Mouse (Mus musculus) cerebellum, postnatal 36 days (tissue): ENCODE data around the gene Sdhaf4.
"Not testable (repeated sequence)": the region's sequence is repeated elsewhere in the genome, so short reads cannot be mapped to it uniquely, and the experiment has no call there.

Experiments
- DNase-seq, 2 experiments: peaks; one replicate each; pipeline ENCODE4 v3.0.0; 2021 to 2022; ENCODE audit warnings: mixed read lengths in 2 of 2

Gene Sdhaf4

DNA sequence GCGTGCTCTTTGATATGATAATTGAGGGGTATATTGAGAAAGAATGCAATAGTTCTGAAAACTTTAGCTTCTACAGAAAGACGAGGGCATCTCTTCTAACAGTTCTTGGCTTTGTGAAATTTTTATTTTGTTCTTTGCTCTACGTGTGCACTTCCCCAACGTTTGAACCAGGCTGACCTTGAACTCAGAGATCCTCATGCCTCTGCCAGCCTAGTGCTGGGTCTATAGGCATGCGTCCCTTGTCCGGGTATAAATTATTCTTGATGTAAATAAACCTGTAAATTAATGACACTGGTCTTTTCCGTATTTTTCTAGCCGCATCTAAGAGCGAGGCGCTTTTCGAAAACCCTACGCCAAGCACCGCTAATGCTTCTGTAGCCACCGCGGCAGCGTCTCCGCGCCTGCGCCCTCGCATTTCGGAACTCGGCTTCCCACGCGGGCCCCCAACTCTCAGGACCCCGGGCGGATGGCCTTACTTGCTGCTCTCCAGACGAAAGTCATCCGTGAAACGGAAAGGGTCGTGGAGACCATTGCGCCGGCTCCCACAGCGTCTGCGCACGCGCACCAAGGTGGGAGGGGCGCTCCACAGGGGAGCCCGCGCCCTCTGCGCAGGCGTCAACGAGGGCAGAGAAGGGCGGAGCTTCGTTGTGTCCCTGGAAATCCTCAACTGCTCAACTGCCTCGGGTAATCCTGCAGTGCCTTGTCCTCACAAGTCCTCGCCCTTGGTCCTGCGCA, at the start of gene Sdhaf4:
Gene Sdhaf4 (minus strand): TSS at position 587 of the 735 bp plus-strand sequence.
- DNase-seq, result peak; percentile 89

DNA sequence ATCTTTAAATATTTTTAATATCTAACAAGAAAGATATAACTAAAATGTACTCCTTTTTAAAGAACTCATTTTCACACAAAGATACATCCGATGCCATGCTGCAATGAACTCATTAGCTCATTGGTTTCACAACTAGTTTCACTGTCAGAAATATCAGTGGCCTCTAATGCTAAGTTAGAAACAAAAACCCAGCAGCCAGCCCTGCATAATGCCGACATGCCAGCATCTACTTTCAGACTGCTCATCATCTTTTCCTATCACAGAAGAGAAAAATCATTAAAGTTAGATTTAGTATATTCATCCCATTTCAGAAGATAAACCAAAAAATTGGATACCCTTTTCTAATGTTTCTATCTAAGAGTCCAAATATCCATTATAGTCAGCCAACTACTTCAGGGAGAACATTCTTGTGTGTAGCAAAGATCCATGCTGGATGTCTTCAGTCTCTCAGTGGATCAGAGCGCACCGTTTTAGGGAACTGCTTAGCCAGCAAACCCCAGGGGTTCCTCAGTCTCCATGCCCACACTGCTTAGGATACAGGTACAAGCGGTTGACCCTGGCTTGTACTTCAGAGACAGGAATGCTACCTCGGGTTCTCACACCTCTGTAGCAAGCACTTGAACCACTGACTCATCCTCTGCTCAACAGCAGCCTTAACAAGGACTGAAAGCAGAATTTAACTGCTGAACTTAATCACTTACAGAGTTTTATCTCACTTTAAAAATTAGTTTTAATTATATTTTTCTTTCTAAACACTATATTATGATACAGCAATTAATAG, 41.5 kb upstream of the Sdhaf4 start:
- DNase-seq, result peak; percentile 7 to 16

DNA sequence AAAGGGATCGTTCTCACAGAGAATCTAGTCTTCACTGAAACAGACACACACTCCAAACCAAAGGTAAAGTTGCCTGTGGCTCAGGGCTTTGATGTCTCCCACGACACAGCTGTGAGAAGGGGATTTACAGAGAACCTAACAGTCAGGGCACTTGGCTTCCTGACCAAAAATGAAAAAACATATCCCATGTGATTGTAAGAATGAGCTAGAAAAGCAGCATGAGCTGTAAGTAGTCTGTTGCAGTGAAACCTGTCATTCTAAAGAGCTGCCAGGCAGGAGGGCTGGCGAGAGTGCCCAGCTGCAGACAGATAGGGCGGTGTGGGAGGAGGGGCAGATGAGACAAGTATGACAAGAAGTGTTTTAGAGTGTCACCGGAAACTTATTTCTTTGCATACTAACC, 40.2 kb upstream of the Sdhaf4 start:
- no peak for DNase-seq

DNA sequence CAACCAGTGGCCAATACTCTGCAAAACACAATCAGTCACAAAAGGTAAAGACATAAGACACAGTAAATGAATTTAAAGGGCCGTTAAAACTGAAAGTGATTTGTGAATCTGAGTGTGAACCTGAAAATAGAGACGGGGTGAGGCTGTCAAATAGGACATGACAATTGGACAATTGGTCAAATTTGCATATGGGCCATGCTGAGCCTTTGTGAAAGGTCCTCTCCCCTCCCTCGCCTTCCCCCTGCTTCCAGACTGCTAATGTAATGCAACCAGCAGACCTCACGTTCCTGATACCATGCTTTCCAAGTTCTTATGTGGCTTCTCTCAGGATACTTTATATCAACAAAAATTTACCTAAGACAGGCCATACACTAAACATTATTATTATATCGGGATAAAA, 37.6 kb upstream of the Sdhaf4 start:
- DNase-seq, result no peak

DNA sequence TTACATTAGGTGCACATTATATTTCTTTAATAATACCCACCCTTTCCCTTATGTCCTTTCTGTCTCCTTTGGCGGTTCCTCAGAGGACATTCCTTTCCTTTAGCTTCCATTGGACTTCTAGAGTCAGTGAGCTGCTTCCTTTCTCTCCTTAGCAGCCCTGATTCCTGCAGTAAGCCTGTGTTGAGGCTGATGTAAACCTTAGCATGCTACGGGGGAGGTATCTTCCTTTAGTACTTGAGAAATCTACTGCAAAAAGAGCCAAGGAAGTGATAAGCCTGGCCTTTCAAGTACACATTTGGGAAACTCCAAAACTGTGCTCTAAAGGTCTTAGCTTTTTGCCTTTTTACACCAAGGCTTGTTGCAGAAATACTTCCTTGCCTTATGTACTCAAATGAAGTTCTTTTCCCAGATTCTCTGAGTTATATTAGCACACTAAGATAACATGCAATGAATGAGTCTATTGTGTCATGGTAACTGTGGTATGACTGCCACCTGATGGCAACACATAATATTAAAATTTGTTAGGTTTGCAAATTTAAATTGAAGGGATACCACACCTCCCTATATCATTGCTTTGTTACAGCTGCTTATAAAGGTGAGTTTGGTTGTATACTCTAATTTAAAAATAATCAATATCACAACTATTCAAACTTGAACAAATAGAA, 28.4 kb upstream of the Sdhaf4 start:
- no peak for DNase-seq

DNA sequence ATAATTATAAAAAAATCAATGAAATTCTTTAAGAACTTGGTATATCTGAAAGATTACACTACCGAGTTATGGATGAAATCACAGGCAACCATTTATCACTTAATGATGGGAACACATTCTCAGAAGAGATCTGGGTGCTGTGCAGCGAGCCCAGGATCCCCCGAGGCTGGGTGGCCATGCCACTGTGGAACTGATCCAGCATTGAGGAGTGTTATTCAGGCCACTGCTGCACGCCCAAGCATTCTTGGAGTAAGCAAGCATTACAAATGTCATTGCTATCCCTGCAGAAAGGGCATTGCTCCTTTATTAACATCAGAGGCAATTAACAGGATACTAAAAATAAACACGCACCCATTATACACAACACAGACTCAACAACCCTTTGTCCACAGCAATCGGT, 5.4 kb upstream of the Sdhaf4 start:
- no peak for DNase-seq

DNA sequence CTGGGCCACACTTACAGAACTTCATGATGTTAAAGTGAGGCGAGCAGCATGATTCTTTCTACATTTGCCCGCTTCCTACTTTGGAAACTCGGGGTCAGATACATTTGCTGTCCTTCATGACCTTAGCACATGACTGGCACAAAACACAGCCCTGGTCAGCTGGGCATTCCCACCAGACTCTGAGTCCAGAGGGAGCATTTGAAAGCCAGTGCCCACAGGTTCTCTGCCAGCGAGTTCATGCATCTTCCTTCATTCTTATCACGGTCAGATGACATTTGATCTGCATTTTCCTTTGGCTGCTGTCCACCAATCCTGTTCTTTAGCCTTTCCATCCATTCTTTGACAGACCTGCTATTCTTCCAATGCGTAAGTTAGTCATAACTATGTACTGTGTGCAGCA, 4.6 kb upstream of the Sdhaf4 start:
- no peak for DNase-seq

DNA sequence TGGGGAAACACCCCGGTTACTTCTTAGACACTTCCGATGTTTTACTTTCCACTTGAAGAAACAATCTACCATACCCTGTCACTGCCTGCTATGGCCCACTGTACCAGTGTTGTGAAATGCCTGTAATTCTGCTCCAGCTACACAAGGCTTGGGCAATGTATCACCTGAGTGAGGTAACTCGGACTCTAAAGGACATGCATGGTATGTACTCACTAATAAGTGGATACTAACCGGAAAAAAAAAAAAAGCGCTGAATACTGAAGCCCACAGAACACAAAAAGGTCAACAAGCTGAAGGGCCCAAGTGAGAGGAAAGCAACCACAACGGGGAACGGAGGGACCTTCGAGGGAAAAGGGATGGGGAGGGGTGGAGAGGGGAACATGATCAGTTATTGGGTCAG, 2.2 kb upstream of the Sdhaf4 start:
- DNase-seq, result no peak

DNA sequence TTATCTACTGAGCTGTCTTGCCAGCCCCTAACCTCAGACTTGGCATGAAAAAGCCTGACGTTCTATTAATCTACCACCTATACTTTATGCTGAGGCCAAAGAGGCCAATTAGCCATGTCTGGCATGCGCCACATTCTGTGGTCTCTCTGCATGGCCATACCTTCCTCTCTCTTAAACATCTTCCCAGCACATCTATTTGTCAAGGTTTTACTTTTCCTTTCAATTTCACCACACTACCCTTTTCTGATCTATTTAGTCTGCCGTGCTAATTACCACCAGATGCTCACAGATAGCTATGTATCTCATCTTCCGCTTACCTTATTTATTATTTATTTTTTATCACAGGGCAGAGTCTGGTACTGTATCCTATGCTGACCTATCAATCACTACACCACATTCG, 6.1 kb downstream of the Sdhaf4 start:
- DNase-seq, result no peak

DNA sequence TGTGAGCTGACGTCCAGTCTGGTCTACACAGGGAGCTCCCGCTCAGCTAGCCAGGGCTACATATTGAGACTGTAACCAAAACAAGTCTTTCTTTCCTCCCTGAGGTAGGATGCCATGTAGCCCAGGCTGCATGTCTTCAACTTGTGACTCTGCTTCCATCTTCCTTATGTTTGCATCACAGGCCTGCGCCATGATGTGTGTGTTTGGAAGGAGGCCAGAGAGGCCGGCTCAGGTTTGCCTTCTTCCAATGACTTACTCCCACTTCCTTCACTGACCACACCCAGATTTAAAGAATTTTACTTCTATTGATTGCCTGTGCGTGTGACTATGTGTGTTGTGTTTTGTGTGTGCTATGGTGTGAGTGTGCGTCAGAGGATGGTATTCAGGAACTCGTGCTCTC, 6.6 kb downstream of the Sdhaf4 start:
- no peak for DNase-seq

DNA sequence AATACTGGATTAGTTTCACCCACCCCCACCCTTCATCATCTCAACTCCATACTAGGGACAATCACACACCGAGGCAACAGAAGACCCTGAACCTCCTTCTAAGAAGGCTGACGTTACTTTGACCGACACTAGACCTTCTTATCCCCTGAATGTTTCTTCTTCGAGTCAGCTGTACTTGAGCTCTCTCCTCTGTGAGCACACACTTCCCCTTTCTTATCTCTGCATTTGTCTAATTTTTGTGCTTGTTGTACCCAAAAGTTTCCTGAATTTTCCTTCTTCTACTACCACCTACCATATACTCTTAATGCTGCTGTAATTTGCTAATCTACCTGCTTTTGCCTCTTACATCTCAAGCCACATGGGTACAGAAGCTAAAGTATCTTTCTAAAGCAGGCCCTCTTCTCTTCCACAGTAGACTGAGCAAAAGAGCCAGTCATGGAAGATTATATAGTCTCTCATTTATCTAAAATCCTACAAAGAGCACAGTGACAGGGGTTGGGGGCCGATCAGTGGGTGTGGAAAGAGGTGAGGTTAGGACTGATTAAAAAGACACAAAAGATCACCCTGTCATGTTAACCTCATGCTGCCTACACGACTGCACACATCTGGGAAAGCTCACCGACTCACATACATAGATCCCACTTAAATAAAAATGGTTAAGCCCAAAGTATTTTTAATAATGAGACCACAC, 7.2 kb downstream of the Sdhaf4 start:
- no peak for DNase-seq

DNA sequence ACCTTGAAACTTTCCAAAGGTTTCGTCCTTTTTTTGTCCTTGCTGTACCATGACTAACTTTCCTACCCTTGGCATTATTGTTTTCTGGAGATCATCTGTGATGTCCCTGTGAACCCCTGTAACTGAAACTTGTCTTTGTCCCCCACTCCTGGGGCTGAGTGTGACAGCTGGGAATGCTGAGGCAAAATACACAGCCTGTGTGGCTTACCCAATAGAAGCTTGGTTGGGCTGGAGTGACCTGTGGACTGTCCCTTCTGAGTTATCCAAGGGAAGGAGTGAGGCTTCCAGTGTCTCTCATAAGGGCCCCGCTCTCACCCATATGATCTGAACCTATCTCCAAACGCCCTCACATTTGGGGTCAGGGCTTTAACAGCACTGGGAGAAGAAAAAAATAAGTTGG, 8.0 kb downstream of the Sdhaf4 start:
- DNase-seq, result no peak

DNA sequence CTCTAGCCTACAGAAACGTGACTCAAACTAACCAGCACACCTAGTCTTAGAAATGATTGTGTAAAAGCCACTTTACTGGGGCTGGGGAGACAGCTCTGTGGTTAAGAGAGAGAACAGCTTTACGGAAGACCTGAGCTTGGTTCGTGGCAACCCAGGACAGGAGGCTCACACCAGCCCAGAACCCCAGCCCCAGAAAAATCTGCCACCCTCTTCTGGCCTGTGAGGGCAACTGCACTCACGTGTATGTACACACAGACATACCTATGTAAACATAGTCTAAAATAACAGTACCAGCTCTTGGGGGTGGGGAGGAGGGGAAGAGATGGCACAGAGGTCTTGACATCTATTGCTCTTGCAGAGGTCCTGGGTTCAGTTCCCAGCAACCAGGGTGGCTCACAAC, 10.0 kb downstream of the Sdhaf4 start:
- no peak for DNase-seq

DNA sequence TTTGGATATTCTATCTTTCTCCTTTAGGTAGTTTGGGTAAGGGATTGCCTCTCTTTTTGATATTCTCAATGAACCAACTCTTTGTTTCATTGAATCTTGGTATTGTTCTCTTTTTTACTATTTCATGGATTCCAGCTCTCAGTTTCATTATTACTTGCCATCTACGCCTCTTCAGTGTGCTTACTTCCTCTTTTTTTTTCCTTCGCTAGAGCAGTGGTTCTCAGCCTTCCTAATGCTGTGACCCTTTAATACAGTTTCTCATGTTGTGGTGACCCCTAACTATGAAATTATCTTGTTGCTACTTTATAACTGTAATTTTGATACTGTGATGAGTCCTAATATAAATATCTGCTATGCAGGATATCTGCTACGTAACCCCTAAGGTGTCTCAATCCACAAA, 22.3 kb downstream of the Sdhaf4 start:
- no peak for DNase-seq

DNA sequence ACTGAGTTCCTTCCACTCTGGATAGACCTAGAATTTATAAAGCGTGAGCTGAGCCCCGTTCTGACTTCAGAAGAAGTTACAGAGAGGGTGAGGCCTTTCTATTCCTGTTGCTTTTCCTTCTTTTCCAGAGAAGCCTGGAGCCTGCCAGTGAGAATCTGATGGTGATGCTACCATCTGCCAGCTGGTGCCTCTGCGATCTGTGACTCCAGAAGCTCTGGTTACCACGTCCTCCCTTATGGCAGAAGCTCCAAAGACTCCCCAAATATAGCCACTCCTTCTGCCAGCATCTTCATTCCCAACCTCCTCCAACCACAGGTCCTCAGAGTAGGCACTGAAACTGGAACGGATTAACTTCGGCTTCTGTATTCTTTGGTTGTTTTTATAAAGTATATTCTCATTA, 27.2 kb downstream of the Sdhaf4 start:
- DNase-seq, result no peak

DNA sequence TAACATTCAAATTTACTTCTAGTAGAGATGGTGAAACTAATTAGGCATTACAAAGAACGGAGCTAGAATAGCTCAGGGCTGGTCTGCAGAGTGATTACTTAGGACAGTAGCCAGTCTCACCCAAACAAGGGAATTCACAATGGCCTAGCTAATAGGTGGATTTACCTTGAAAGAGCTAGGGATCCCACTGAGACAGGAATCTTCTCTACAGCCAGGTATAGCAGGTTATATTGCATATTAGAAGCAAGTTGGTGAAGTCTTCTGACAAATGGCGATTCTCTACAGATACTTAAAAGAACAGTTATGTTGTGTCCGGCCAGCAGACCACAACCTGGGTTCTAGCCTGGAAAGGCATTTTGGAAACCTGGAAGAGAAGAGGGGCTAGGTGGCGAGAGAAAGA, 34.3 kb downstream of the Sdhaf4 start:
- DNase-seq, result not testable (repeated sequence)

DNA sequence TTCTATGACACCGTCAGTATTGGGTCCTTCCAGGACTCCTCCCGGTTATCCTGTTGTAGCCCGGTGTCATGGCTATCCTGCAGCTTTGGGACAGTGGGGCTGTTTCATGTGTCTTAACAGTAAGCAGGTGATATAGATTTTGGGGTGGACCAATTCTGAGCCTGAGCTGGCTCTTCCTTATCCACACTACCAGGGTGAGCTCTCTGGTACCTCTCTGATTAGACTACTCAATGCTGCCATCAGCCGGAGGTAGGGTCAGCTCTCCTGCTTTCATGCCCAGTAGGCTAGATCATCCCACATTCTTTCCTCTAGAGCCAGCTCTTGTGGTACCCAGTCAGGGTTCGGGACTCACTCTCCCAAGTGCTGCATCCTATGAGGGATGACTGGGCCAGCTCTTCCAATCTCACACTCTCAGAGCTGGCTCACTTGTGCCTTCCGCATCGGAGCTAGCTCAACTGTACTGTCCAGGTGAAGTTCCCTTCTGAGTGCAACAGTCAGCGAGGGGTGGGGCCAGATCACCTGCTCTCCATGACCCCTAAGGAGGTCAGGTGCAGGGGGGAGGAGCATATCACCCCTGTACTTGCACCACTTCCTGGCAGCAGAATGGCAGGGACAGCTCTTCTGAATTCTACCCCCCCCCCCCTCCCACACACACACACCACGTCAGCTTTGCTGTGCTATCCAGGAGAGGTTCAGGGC, 37.3 kb downstream of the Sdhaf4 start:
- no peak for DNase-seq

DNA sequence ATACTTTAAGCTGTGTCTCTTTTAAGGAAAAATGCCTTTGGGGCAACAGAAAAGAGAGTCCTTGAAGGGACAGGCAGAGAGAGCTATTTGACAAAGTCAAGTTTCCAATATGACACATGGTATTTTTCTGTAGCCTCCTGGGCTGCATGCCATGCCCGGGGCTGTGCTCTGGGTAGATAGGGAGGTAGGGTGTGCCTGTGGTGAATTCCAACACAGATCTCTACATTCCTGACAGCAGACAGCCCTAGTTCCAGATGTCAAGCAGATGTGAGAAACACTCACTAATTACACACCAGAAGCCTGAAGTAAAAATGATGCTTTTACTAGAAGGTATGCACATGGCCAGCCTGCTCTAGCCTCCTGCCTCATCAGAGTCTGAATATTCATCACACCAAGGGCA, 39.2 kb downstream of the Sdhaf4 start:
- no peak for DNase-seq

DNA sequence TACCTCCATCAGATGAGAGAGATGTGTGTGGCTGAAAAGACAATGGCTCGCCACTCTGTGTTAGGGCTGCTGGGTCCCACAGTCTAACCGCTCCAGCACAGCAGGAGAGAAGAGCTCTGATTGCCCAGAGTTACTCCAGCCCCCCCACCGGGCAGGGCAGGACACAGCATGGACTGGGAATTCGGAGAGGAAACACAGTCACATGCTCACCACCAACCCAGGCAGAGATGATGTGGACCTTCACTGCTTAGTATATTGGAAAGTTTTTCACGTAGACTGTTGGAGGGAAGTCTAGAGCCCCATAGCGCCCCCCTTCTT, 46.1 kb downstream of the Sdhaf4 start:
- DNase-seq, result no peak

DNA sequence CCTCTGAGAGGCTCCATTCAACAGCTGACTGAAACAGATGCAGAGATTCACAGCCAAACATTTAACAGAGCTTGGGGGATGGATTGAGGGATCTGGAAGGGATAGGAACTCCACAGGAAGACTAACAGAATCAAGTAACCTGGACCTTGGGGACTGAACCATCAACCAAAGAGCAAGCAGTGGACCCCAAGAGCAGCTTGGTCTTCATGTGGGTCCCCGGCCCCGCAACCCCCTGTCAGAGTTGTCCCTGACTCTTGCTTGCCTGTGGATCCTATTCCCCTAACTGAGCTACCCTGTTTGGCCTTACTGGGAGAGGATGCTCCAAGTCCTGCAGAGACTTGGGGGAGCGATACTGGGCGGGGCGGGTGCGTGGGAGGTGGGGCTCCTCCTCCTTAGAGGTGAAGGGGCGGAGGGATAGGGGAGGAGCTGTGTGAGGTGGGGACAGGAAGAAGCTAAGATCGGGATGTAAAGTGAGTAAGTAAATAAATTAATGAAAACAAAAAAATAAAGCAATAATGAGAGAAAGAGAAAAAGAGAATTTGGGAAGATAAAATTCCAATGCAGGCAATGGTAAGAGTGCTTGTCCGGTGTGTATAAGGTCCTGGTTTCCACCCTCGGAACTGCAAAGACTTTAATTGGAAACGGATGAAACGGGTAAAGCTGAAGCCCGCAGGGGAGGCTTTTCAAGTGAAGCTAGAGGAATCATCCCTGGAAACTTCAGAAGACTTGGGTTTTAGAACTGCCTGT, 46.6 kb downstream of the Sdhaf4 start:
- DNase-seq, result no peak

DNA sequence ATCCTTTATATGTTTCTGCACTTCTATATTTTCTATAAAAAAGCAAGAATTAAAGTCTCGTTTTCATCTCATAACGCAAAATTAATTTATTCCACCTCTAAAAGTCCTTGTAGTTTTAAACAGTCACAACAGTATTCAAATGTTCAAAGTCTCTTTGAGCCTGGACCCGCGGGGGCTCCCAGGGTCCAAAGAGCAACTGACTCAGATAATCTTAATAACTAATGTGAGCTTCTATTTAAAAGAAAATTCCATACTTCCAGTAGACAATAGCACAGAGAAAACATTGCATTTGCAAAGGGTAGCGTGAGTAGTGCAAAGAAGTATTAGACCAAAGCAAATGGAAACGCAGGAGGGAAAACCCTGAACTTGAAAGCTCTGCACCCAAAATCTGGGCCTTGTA, 47.4 kb downstream of the Sdhaf4 start:
- DNase-seq, result no peak

DNA sequence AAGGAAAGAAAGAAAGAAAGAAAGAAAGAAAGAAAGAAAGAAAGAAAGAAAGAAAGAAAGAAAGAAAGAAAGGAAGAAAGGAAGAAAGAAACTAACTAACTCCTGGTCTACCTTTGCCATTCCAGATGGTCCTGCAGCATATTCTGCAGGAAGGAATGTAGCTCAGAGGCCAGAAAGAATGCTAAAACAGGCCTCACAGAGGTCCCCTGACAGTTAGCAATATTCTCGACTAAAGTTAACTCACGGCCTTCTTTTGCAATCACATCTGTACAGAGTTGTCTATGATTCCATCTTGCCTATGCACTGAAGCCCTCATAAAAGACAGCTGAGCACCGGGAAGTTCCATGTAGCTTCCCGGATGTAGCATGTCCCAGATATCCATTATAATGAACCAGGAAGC, 49.9 kb downstream of the Sdhaf4 start:
- no peak for DNase-seq
